Mouse (Mus musculus) right cerebral cortex, postnatal 36 days (tissue): ENCODE data around the gene Rhox8.
"Not testable (repeated sequence)": the region's sequence is repeated elsewhere in the genome, so short reads cannot be mapped to it uniquely, and the experiment has no call there.

ENCODE experiments used
- DNase-seq, 2 experiments: peaks; one replicate each; pipeline ENCODE4 v3.0.0; 2022; ENCODE audit warnings: low spot score in 2 of 2, mixed read lengths in 1 of 2

The Rhox8 gene

GRCm38 (mm10) chrX:37878844-37879243 is at the start of gene Rhox8:
Gene Rhox8 (minus strand): TSS chrX:37878944.
- no peak for DNase-seq

- no peak for DNase-seq
These were observed 37.6 kb upstream of the Rhox8 start for GRCm38 (mm10) chrX:37916311-37916710.

- DNase-seq: no peak
These were observed 29.8 kb upstream of the Rhox8 start for GRCm38 (mm10) chrX:37908581-37908980.

GRCm38 (mm10) chrX:37903727-37904126 is 25.0 kb upstream of the Rhox8 start:
- DNase-seq: no peak

- not testable (repeated sequence) for DNase-seq
These were observed 22.9 kb upstream of the Rhox8 start, which contains the start of gene Rhox9 for GRCm38 (mm10) chrX:37901670-37902069. Gene Rhox9 (minus strand): TSS chrX:37901770.

- not testable (repeated sequence) for DNase-seq
These were observed 18.4 kb upstream of the Rhox8 start, which contains the start of gene Rhox7b for GRCm38 (mm10) chrX:37897132-37897531. Gene Rhox7b (minus strand): TSS chrX:37897232.

- no peak for DNase-seq
These were observed 7.1 kb downstream of the Rhox8 start for GRCm38 (mm10) chrX:37871641-37872040.

- not testable (repeated sequence) for DNase-seq
These were observed 47.4 kb downstream of the Rhox8 start, which contains the start of gene Rhox7a for GRCm38 (mm10) chrX:37831386-37831785. Gene Rhox7a (plus strand): TSS chrX:37831686.

- DNase-seq: not testable (repeated sequence)
These were observed 52.1 kb downstream of the Rhox8 start, which contains the start of gene Rhox6 for GRCm38 (mm10) chrX:37826610-37827009. Gene Rhox6 (plus strand): TSS chrX:37826910.
